Mouse (Mus musculus) stomach, postnatal 0 days (tissue): ENCODE measurements around the gene Dapk2.

Experiments
- CTCF ChIP-seq: IDR thresholded peaks from 2 replicates; pipeline ENCODE4 v1.5.1; 2016; ENCODE audit warnings: antibody characterized with exemption, low read depth, mild to moderate bottlenecking, moderate library complexity
- EP300 ChIP-seq: optimal IDR thresholded peaks from 2 replicates; pipeline ENCODE3; 2016; ENCODE audit warnings: antibody characterized with exemption

- TF ChIP-seq CTCF (no peak), EP300 (no peak)
These were observed 48.4 kb upstream of the Dapk2 start for GRCm38 (mm10) chr9:66109574-66109973.
